Mouse (Mus musculus) hindbrain, postnatal 0 days (tissue): Measurements from ENCODE around the gene Mipep. TPM values are rescaled to one million over a fixed set of nuclear protein-coding genes. Genes with fewer than 3 reads are reported as not detected.

ENCODE experiments used
- ATAC-seq: fragments of 200-750 bp; cut with Nextera tagmentation; 2 replicates; pipeline ENCODE4 v1.8.0; 2017; ENCODE audit warnings: mild to moderate bottlenecking, moderate TSS enrichment, moderate library complexity
- DNase-seq: peaks from one replicate; pipeline ENCODE4 v3.0.0-alpha.2; 2015; ENCODE audit warnings: low spot score
- H3K27ac ChIP-seq: fragments of 300-500 bp; sonication (generic); 2 replicates; pipeline ENCODE4 v1.5.1; 2014; ENCODE audit warnings: mild to moderate bottlenecking
- H3K27me3 ChIP-seq: fragments of 300-500 bp; sonication (generic); 2 replicates; pipeline ENCODE4 v1.6.1; 2014; ENCODE audit warnings: low read length, mixed read lengths; ENCODE audit not compliant: insufficient read depth
- H3K36me3 ChIP-seq: fragments of 300-500 bp; sonication (generic); 2 replicates; pipeline ENCODE4 v1.6.1; 2014; ENCODE audit warnings: low read length, mixed read lengths; ENCODE audit not compliant: insufficient read depth
- H3K4me1 ChIP-seq: fragments of 300-500 bp; sonication (generic); 2 replicates; pipeline ENCODE4 v1.6.1; 2014; ENCODE audit warnings: antibody characterized with exemption, low read length, mixed read lengths; ENCODE audit not compliant: insufficient read depth
- H3K4me2 ChIP-seq: fragments of 300-500 bp; sonication (generic); 2 replicates; pipeline ENCODE4 v1.6.1; 2014; ENCODE audit warnings: low read depth, mild to moderate bottlenecking, low read length, moderate library complexity, mixed read lengths
- H3K4me3 ChIP-seq: fragments of 300-500 bp; sonication (generic); 2 replicates; pipeline ENCODE4 v1.5.1; 2014; ENCODE audit warnings: low read length
- H3K9ac ChIP-seq: fragments of 300-500 bp; sonication (generic); replicated peaks from 2 replicates; pipeline ENCODE4 v1.6.1; 2014; ENCODE audit warnings: mild to moderate bottlenecking, low read length, moderate library complexity, mixed read lengths
- H3K9me3 ChIP-seq: fragments of 300-500 bp; sonication (generic); 2 replicates; pipeline ENCODE4 v1.6.1; 2016; ENCODE audit warnings: low read length, mixed read lengths
- CTCF ChIP-seq: IDR thresholded peaks from 2 replicates; pipeline ENCODE4 v1.5.1; 2016; ENCODE audit warnings: antibody characterized with exemption, control low read depth, low read depth
- WGBS: fragments of 180-500 bp; shearing (Covaris S2); extraction: QIAGEN DNeasy Blood & Tissue Kit; methylation state at CpG from one replicate; pipeline ENCODE4 v1.1.7; 2014; 5-methylcytosine and 5-hydroxymethylcytosine counted together
- polyA plus RNA-seq: library from polyadenylated mRNA; unstranded; fragments of >200 nt; fragmentation: Nextera tagmentation; extraction: Ambion mirVana; gene quantifications from 2 replicates; pipeline ENCODE4 v1.2.1, GENCODE M21; 2015
- total RNA-seq: library from RNA; depleted of rRNA; stranded (reverse); fragments of >200 nt; gene quantifications from 2 replicates; pipeline ENCODE4 v1.2.3, GENCODE M21; 2014

Mipep gene
- total and polyA plus RNA-seq, 2 experiments from 2014 or later = 17.5 to 31.7 TPM

- Histone ChIP-seq H3K4me3 (no peak overlapping the region), H3K9me3 (no peaks in the 10 kb centered on the region), H3K27me3 (no peaks in the 10 kb centered on the region), H3K4me2 (no peak overlapping the region), H3K4me1 (no peaks in the 10 kb centered on the region), H3K36me3 (peaks cover 7% of the 10 kb centered on the region; the same call in 1 of the 2 replicates), H3K9ac (no peak overlapping the region), H3K27ac (no peak overlapping the region)
- DNase-seq = no peak
- ATAC-seq = no peak
- WGBS = 84% methylated on average over 4 of the region's 4 CpGs
- no peak for TF ChIP-seq CTCF
Measured at GRCm38 (mm10) chr14:60796600-60797322, 12.4 kb downstream of the Mipep start.

GRCm38 (mm10) chr14:60797596-60797995 is 13.2 kb downstream of the Mipep start:
- Histone ChIP-seq H3K36me3 (peaks cover 10% of the 10 kb centered on the region; the same call in 1 of the 2 replicates), H3K4me1 (no peaks in the 10 kb centered on the region), H3K27ac (no peak overlapping the region), H3K9ac (no peak overlapping the region), H3K4me2 (no peak overlapping the region), H3K4me3 (no peak overlapping the region), H3K27me3 (no peaks in the 10 kb centered on the region), H3K9me3 (no peaks in the 10 kb centered on the region)
- DNase-seq (no peak), ATAC-seq (no peak)
- WGBS = 91% methylated on average over 5 of the region's 5 CpGs
- no peak for TF ChIP-seq CTCF

- no peak overlapping the region for H3K4me3 ChIP-seq
- no peak for TF ChIP-seq CTCF
- H3K4me2 ChIP-seq = no peak overlapping the region
- H3K4me1 ChIP-seq = no peaks in the 10 kb centered on the region
- ATAC-seq (no peak), DNase-seq (no peak)
- no peak overlapping the region for H3K9ac ChIP-seq
- no peak overlapping the region for H3K27ac ChIP-seq
- 94% methylated on average over 4 of the region's 4 CpGs for whole genome bisulfite sequencing
- peaks cover 12% of the 10 kb centered on the region; the same call in 1 of the 2 replicates for H3K36me3 ChIP-seq
- H3K27me3 ChIP-seq = no peaks in the 10 kb centered on the region
- no peaks in the 10 kb centered on the region for H3K9me3 ChIP-seq
Measured at GRCm38 (mm10) chr14:60798721-60799120, 14.3 kb downstream of the Mipep start.

- DNase-seq (peak; percentile 87), ATAC-seq (0 out of 2 replicates have a peak, but pooled peaks have one; percentile 24)
- 57% methylated on average over 9 of the region's 9 CpGs for WGBS
Measured at GRCm38 (mm10) chr14:60799762-60800728, 15.7 kb downstream of the Mipep start.

DNA sequence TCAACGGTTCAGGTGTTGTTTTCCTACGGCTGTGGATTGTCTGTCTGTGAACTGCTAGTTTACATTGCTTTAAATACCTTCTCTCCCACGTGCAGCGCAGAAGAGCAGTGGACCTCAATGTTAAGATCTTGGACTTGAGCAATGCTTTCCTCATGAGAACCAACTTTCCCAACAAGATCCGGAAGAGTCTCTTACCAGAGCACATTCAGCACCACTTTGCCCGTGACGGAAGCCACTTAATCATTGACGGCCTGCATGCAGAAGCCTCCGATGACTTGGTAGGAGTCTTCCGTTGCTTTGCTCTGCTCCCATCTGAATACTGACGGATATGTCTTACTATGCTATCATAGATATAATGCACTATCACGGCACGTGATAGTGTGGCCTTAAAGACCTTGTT is 17.7 kb downstream of the Mipep start:
- no peak overlapping the region for H3K9ac ChIP-seq
- no peaks in the 10 kb centered on the region for H3K9me3 ChIP-seq
- TF ChIP-seq CTCF = no peak
- DNase-seq (no peak), ATAC-seq (no peak)
- H3K36me3 ChIP-seq = peaks cover 12% of the 10 kb centered on the region; the same call in 1 of the 2 replicates
- H3K4me2 ChIP-seq = no peak overlapping the region
- no peak overlapping the region for H3K27ac ChIP-seq
- no peak overlapping the region for H3K4me3 ChIP-seq
- WGBS = 97% methylated on average over 13 of the region's 13 CpGs
- H3K27me3 ChIP-seq = no peaks in the 10 kb centered on the region
- H3K4me1 ChIP-seq = no peaks in the 10 kb centered on the region

More at GRCm38 (mm10) chr14:60799762-60800728, 15.7 kb downstream of the Mipep start:
- Histone ChIP-seq H3K4me2 (no peak overlapping the region), H3K4me1 (no peaks in the 10 kb centered on the region), H3K9me3 (no peaks in the 10 kb centered on the region), H3K27ac (no peak overlapping the region), H3K36me3 (peaks cover 12% of the 10 kb centered on the region; the same call in 1 of the 2 replicates), H3K4me3 (no peak overlapping the region), H3K9ac (no peak overlapping the region), H3K27me3 (no peaks in the 10 kb centered on the region)
- TF ChIP-seq CTCF = peak; percentile 75

DNA sequence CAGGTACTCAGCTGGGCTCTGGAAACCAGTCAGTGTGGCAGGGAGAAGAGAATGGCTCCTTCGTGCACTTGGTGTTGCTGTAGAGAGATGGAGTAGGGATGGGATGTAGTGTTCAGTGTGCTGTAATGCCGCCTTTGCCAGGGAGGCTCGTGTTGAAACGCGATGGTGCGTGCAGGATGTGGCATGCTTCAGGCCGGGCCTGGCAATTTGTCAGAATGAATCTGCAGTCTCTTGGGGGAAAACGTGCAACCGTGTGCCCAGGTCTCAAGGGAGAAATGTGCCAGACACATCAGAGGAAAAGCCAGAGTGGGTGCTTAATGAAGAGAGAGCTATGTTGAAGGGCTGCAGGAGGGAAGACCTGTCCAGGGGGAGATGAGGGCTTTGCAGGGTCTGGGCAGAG is 20.6 kb downstream of the Mipep start:
- peaks cover 12% of the 10 kb centered on the region; the same call in 1 of the 2 replicates for H3K36me3 ChIP-seq
- WGBS = 87% methylated on average over 9 of the region's 9 CpGs
- peak; percentile 6 for DNase-seq
- no peak overlapping the region for H3K4me2 ChIP-seq
- H3K9ac ChIP-seq = no peak overlapping the region
- no peak for TF ChIP-seq CTCF
- H3K9me3 ChIP-seq = no peaks in the 10 kb centered on the region
- no peaks in the 10 kb centered on the region for H3K4me1 ChIP-seq
- ATAC-seq = no peak
- no peaks in the 10 kb centered on the region for H3K27me3 ChIP-seq
- H3K4me3 ChIP-seq = no peak overlapping the region
- H3K27ac ChIP-seq = no peak overlapping the region
